ENCODE assay signal across 12 mouse cellular contexts in genomic region chr5:112121554-112121953, GRCm38 (mm10).
A peak's percentile ranks its signal among the peaks of the same experiment; 100 is the strongest.
DNase-seq lines count a peak whose midpoint lies in the region; ATAC-seq lines count a peak whose summit lies in the region.
"Had no signal": no experiment of that assay in that cellular context is flagged by ENCODE, and none has a peak within 500 bp of the region (broad histone marks: within the 10 kb centered on the region; RNA-seq: fewer than 3 reads in every experiment).

No protein-coding gene starts in this region.

- H3K36me3 ChIP-seq in hindbrain, embryonic 10.5 days: no peaks in the 10 kb centered on the region
- H3K36me3 ChIP-seq in hindbrain, embryonic 13.5 days: no peaks in the 10 kb centered on the region
- H3K36me3 ChIP-seq in neural tube, embryonic 12.5 days: no peaks in the 10 kb centered on the region
- H3K36me3 ChIP-seq in neural tube, embryonic 15.5 days: no peaks in the 10 kb centered on the region
- no peaks in the 10 kb centered on the region for H3K36me3 ChIP-seq in forebrain, embryonic 15.5 days
- H3K36me3 ChIP-seq in midbrain, embryonic 16.5 days (ENCODE audit: control insufficient read depth, insufficient read depth, low read length): no peaks in the 10 kb centered on the region
- H3K36me3 ChIP-seq: G1E; liver, embryonic 12.5 days had no signal

- WGBS in hindbrain, embryonic 10.5 days: 76% methylated on average over 9 of the region's 9 CpGs
- WGBS in hindbrain, embryonic 13.5 days: 45% methylated on average over 9 of the region's 9 CpGs
- WGBS in neural tube, embryonic 12.5 days: 73% methylated on average over 9 of the region's 9 CpGs
- 42% methylated on average over 9 of the region's 9 CpGs for WGBS in neural tube, embryonic 15.5 days
- 50% methylated on average over 9 of the region's 9 CpGs for WGBS in forebrain, embryonic 15.5 days
- 40% methylated on average over 9 of the region's 9 CpGs for WGBS in midbrain, embryonic 16.5 days

- peak overlapping the region; percentile 45 for H3K27ac ChIP-seq in hindbrain, embryonic 10.5 days
- no peak overlapping the region; the same call in 1 of the 2 replicates for H3K27ac ChIP-seq in hindbrain, embryonic 13.5 days
- no peak overlapping the region for H3K27ac ChIP-seq in neural tube, embryonic 12.5 days
- no peak overlapping the region for H3K27ac ChIP-seq in neural tube, embryonic 15.5 days (replicated peaks)
- H3K27ac ChIP-seq in forebrain, embryonic 15.5 days (replicated peaks): no peak overlapping the region
- peak overlapping the region; percentile 43; the same call in 1 of the 2 replicates for H3K27ac ChIP-seq in midbrain, embryonic 16.5 days (ENCODE audit: low read length)
- H3K27ac ChIP-seq: liver, embryonic 12.5 days had no signal

- H3K27me3 ChIP-seq in hindbrain, embryonic 10.5 days (ENCODE audit: insufficient read depth, poor library complexity, severe bottlenecking): peaks cover 10% of the 10 kb centered on the region; the same call in 1 of the 2 replicates
- H3K27me3 ChIP-seq in hindbrain, embryonic 13.5 days: peaks cover 20% of the 10 kb centered on the region
- H3K27me3 ChIP-seq in neural tube, embryonic 12.5 days (replicated peaks): peaks cover 6% of the 10 kb centered on the region; the same call in 1 of the 2 replicates
- peaks cover 16% of the 10 kb centered on the region for H3K27me3 ChIP-seq in neural tube, embryonic 15.5 days (replicated peaks)
- no peaks in the 10 kb centered on the region for H3K27me3 ChIP-seq in forebrain, embryonic 15.5 days
- H3K27me3 ChIP-seq in midbrain, embryonic 16.5 days (ENCODE audit: control insufficient read depth, insufficient read depth, low read depth, low read length): no peaks in the 10 kb centered on the region

- no peak overlapping the region for H3K9ac ChIP-seq in hindbrain, embryonic 13.5 days
- no peak overlapping the region for H3K9ac ChIP-seq in neural tube, embryonic 12.5 days
- no peak overlapping the region for H3K9ac ChIP-seq in neural tube, embryonic 15.5 days (replicated peaks)
- no peak overlapping the region for H3K9ac ChIP-seq in forebrain, embryonic 15.5 days (replicated peaks)
- H3K9ac ChIP-seq in midbrain, embryonic 16.5 days (ENCODE audit: low read depth, low read length): no peak overlapping the region
- H3K9ac ChIP-seq: liver, embryonic 12.5 days had no signal

- no peak overlapping the region for H3K4me3 ChIP-seq in hindbrain, embryonic 10.5 days
- no peak overlapping the region for H3K4me3 ChIP-seq in hindbrain, embryonic 13.5 days
- no peak overlapping the region for H3K4me3 ChIP-seq in neural tube, embryonic 12.5 days
- H3K4me3 ChIP-seq in neural tube, embryonic 15.5 days (replicated peaks): no peak overlapping the region
- no peak overlapping the region for H3K4me3 ChIP-seq in forebrain, embryonic 15.5 days
- no peak overlapping the region for H3K4me3 ChIP-seq in midbrain, embryonic 16.5 days (ENCODE audit: low read depth, low read length)
- H3K4me3 ChIP-seq: liver, embryonic 12.5 days had no signal

- no peak for ATAC-seq in hindbrain, embryonic 13.5 days (ENCODE audit: low FRiP score)
- ATAC-seq in neural tube, embryonic 12.5 days (ENCODE audit: low FRiP score, low read depth): peak; percentile 57; the same call in 1 of the 2 replicates
- ATAC-seq in neural tube, embryonic 15.5 days (ENCODE audit: low FRiP score): no peak
- ATAC-seq in forebrain, embryonic 15.5 days (replicated peaks): peak; percentile 47
- ATAC-seq in midbrain, embryonic 16.5 days: peak; percentile 68
- ATAC-seq: activated CD4-positive, CD25-positive, alpha-beta regulatory T cell, adult 4 months; liver, embryonic 12.5 days had no signal

- H3K4me1 ChIP-seq in hindbrain, embryonic 10.5 days (replicated peaks): peaks cover 56% of the 10 kb centered on the region
- peaks cover 48% of the 10 kb centered on the region for H3K4me1 ChIP-seq in hindbrain, embryonic 13.5 days (replicated peaks)
- peaks cover 25% of the 10 kb centered on the region for H3K4me1 ChIP-seq in neural tube, embryonic 12.5 days
- H3K4me1 ChIP-seq in neural tube, embryonic 15.5 days: peaks cover 17% of the 10 kb centered on the region
- H3K4me1 ChIP-seq in forebrain, embryonic 15.5 days: peaks cover 30% of the 10 kb centered on the region
- peaks cover 14% of the 10 kb centered on the region; the same call in 1 of the 2 replicates for H3K4me1 ChIP-seq in midbrain, embryonic 16.5 days (ENCODE audit: control insufficient read depth, insufficient read depth, low read length)
- H3K4me1 ChIP-seq: liver, embryonic 12.5 days had no signal

- H3K9me3 ChIP-seq in hindbrain, embryonic 10.5 days: no peaks in the 10 kb centered on the region
- H3K9me3 ChIP-seq in hindbrain, embryonic 13.5 days: no peaks in the 10 kb centered on the region
- no peaks in the 10 kb centered on the region for H3K9me3 ChIP-seq in neural tube, embryonic 12.5 days
- no peaks in the 10 kb centered on the region for H3K9me3 ChIP-seq in neural tube, embryonic 15.5 days (replicated peaks)
- H3K9me3 ChIP-seq in forebrain, embryonic 15.5 days: no peaks in the 10 kb centered on the region
- H3K9me3 ChIP-seq in midbrain, embryonic 16.5 days (replicated peaks; ENCODE audit: control insufficient read depth, low read length, poor library complexity, severe bottlenecking): no peaks in the 10 kb centered on the region
- H3K9me3 ChIP-seq: liver, embryonic 12.5 days had no signal

- H3K4me2 ChIP-seq in hindbrain, embryonic 13.5 days: no peak overlapping the region
- H3K4me2 ChIP-seq in neural tube, embryonic 12.5 days (replicated peaks): no peak overlapping the region
- H3K4me2 ChIP-seq in neural tube, embryonic 15.5 days: no peak overlapping the region
- no peak overlapping the region for H3K4me2 ChIP-seq in forebrain, embryonic 15.5 days (replicated peaks)
- no peak overlapping the region for H3K4me2 ChIP-seq in midbrain, embryonic 16.5 days (ENCODE audit: low read length)
- H3K4me2 ChIP-seq: liver, embryonic 12.5 days had no signal

- no peak for DNase-seq in hindbrain, embryonic 10.5 days (ENCODE audit: low spot score)
- no peak for DNase-seq in lung, postnatal 4 days
- no peak for DNase-seq in gastrocnemius, postnatal 10 days
- DNase-seq: lung, postnatal 14 days had no signal

Comparison
In these comparisons a context has a peak if more than half of its experiments do, and no peak if none do; other contexts are left out.
1. H3K27ac ChIP-seq: peak in hindbrain, embryonic 10.5 days (single experiment) and midbrain, embryonic 16.5 days (single experiment); none in hindbrain, embryonic 13.5 days (single experiment), neural tube, embryonic 12.5 days (single experiment), neural tube, embryonic 15.5 days (single experiment) and forebrain, embryonic 15.5 days (single experiment).
2. ATAC-seq: peak in neural tube, embryonic 12.5 days (single experiment), forebrain, embryonic 15.5 days (single experiment) and midbrain, embryonic 16.5 days (single experiment); none in hindbrain, embryonic 13.5 days (single experiment) and neural tube, embryonic 15.5 days (single experiment).